Comparison of ENCODE assay signal across 10 mouse cellular contexts in genomic region chr7:62418346-62418745, GRCm38 (mm10). TPM values are rescaled to one million over a fixed set of nuclear protein-coding genes. Genes with fewer than 3 reads are reported as not detected.
DNase-seq lines count a peak whose midpoint lies in the region; ATAC-seq and TF ChIP-seq lines count a peak whose summit lies in the region.
"Had no signal": no experiment of that assay in that cellular context is flagged by ENCODE, and none has a peak within 500 bp of the region (broad histone marks: within the 10 kb centered on the region; RNA-seq: fewer than 3 reads in every experiment).

No protein-coding gene starts in this region.

- no peak overlapping the region for H3K9ac ChIP-seq in heart, embryonic 15.5 days
- H3K9ac ChIP-seq in hindbrain, embryonic 11.5 days (ENCODE audit: low read depth, low read length) = peak overlapping the region; percentile 80
- peak overlapping the region; percentile 54; the same call in 1 of the 2 replicates for H3K9ac ChIP-seq in midbrain, embryonic 15.5 days

- intact Hi-C loops in gastrocnemius, adult 2 months (cut with DNase I) = no loop called here

- peak overlapping the region; percentile 72; the same call in 1 of the 2 replicates for H3K4me2 ChIP-seq in heart, embryonic 15.5 days
- H3K4me2 ChIP-seq in hindbrain, embryonic 11.5 days (replicated peaks; ENCODE audit: low read depth, low read length) = peak overlapping the region; percentile 58
- peak overlapping the region; percentile 68 for H3K4me2 ChIP-seq in midbrain, embryonic 15.5 days

- no peak overlapping the region for H3K27ac ChIP-seq in heart, embryonic 15.5 days
- H3K27ac ChIP-seq in hindbrain, embryonic 11.5 days (ENCODE audit: low read depth, low read length) = peak overlapping the region; percentile 95
- H3K27ac ChIP-seq in midbrain, embryonic 15.5 days = peak overlapping the region; percentile 89
- no peak overlapping the region for H3K27ac ChIP-seq in gastrocnemius, adult 2 months
- H3K27ac ChIP-seq: macrophage had no signal

- no peak for ATAC-seq in heart, embryonic 15.5 days (replicated peaks; ENCODE audit: insufficient number of reproducible peaks, insufficient read depth, low FRiP score, low read depth)
- no peak for ATAC-seq in hindbrain, embryonic 11.5 days (ENCODE audit: low FRiP score)
- no peak for ATAC-seq in midbrain, embryonic 15.5 days (replicated peaks)

- H3K36me3 ChIP-seq in heart, embryonic 15.5 days = no peaks in the 10 kb centered on the region
- H3K36me3 ChIP-seq in hindbrain, embryonic 11.5 days (ENCODE audit: control insufficient read depth, insufficient read depth, low read length) = no peaks in the 10 kb centered on the region
- no peaks in the 10 kb centered on the region for H3K36me3 ChIP-seq in midbrain, embryonic 15.5 days (replicated peaks)

- H3K27me3 ChIP-seq in heart, embryonic 15.5 days = no peaks in the 10 kb centered on the region
- no peaks in the 10 kb centered on the region for H3K27me3 ChIP-seq in hindbrain, embryonic 11.5 days (ENCODE audit: control insufficient read depth, insufficient read depth, low read length)
- no peaks in the 10 kb centered on the region for H3K27me3 ChIP-seq in midbrain, embryonic 15.5 days (replicated peaks)

- no peaks in the 10 kb centered on the region; the same call in 1 of the 2 replicates for H3K9me3 ChIP-seq in heart, embryonic 15.5 days (replicated peaks)
- H3K9me3 ChIP-seq in hindbrain, embryonic 11.5 days (ENCODE audit: control insufficient read depth, low read length) = no peaks in the 10 kb centered on the region
- H3K9me3 ChIP-seq in midbrain, embryonic 15.5 days = 0 out of 2 replicates have a peak, but pooled peaks cover 2% of the 10 kb centered on the region

- H3K4me3 ChIP-seq in heart, embryonic 15.5 days = no peak overlapping the region
- H3K4me3 ChIP-seq in hindbrain, embryonic 11.5 days (ENCODE audit: low read depth, low read length) = peak overlapping the region; percentile 69
- peak overlapping the region; percentile 73 for H3K4me3 ChIP-seq in midbrain, embryonic 15.5 days
- no peak overlapping the region for H3K4me3 ChIP-seq in gastrocnemius, adult 2 months

- DNase-seq in heart, adult 9 months (ENCODE audit: low spot score in 2 of 2) = no peak
- DNase-seq in brain, embryonic 14.5 days (ENCODE audit: low read depth) = peak; percentile 61
- peak; percentile 21 for DNase-seq in hindbrain, embryonic 11.5 days (ENCODE audit: low spot score)
- DNase-seq in gastrocnemius, adult 2 months = no peak
- DNase-seq in thymus, postnatal 4 days = no peak
- no peak for DNase-seq in right cerebral cortex, adult 2 months (ENCODE audit: low spot score in 2 of 2)
- DNase-seq: kidney, adult 9 months had no signal

- WGBS in heart, embryonic 15.5 days = 78% methylated on average over 9 of the region's 9 CpGs
- 62% methylated on average over 9 of the region's 9 CpGs for WGBS in hindbrain, embryonic 11.5 days
- 43% methylated on average over 9 of the region's 9 CpGs for WGBS in midbrain, embryonic 15.5 days

- TF ChIP-seq POLR2A in brain, embryonic 14.5 days (IDR thresholded peaks at IDR 0.05; ENCODE audit: borderline replicate concordance, extremely low read depth, insufficient read depth, insufficient read length, poor library complexity, severe bottlenecking) = no peak

- H3K4me1 ChIP-seq in heart, embryonic 15.5 days (replicated peaks) = peaks cover 5% of the 10 kb centered on the region
- H3K4me1 ChIP-seq in hindbrain, embryonic 11.5 days (replicated peaks; ENCODE audit: control insufficient read depth, insufficient read depth, low read length) = no peaks in the 10 kb centered on the region
- H3K4me1 ChIP-seq in midbrain, embryonic 15.5 days = peaks cover 9% of the 10 kb centered on the region

- TF ChIP-seq CTCF in brain, embryonic 14.5 days (IDR thresholded peaks at IDR 0.05; ENCODE audit: borderline replicate concordance, extremely low read depth, insufficient read depth, insufficient read length) = no peak
- TF ChIP-seq CTCF in gastrocnemius, adult 2 months (IDR thresholded peaks at IDR 0.05) = no peak

RNA-seq across cellular contexts. Expression of gene Mkrn3, which starts 1.6 kb away (rescaled TPM):
- 2.5 and 3.2 TPM in 2 replicates for polyA plus RNA-seq in heart, embryonic 15.5 days (2015; fragmentation: Nextera tagmentation; extraction: Ambion mirVana)
- 17.2 and 23.3 TPM in 2 replicates for polyA plus RNA-seq in brain, embryonic 14.5 days (2012; rRNA removed)
- 16.6 and 17.5 TPM in 2 replicates for polyA plus RNA-seq in hindbrain, embryonic 11.5 days (2014; fragmentation: Nextera tagmentation; extraction: Ambion mirVana)
- polyA plus RNA-seq in midbrain, embryonic 15.5 days (2015; fragmentation: Nextera tagmentation; extraction: Ambion mirVana) = 24.6 and 24.8 TPM in 2 replicates
- total RNA-seq in gastrocnemius, adult 2 months (2021) = under 1 TPM; 0.15 to 0.25 TPM

RNA-seq across cellular contexts. Expression of gene Magel2, which starts 41.5 kb away (rescaled TPM):
- polyA plus RNA-seq in heart, embryonic 15.5 days (2015; fragmentation: Nextera tagmentation; extraction: Ambion mirVana) = 0.63 and 0.95 TPM in 2 replicates
- polyA plus RNA-seq in brain, embryonic 14.5 days (2012; rRNA removed) = 71.9 and 93.0 TPM in 2 replicates
- polyA plus RNA-seq in hindbrain, embryonic 11.5 days (2014; fragmentation: Nextera tagmentation; extraction: Ambion mirVana) = 9.5 and 11.3 TPM in 2 replicates
- 21.6 and 24.9 TPM in 2 replicates for polyA plus RNA-seq in midbrain, embryonic 15.5 days (2015; fragmentation: Nextera tagmentation; extraction: Ambion mirVana)
- not detected for total RNA-seq in gastrocnemius, adult 2 months (2021)
- polyA plus RNA-seq: macrophage had no signal

RNA-seq across cellular contexts. Expression of gene Peg12, which starts 46.0 kb away (rescaled TPM):
- 6.3 and 9.2 TPM in 2 replicates for polyA plus RNA-seq in heart, embryonic 15.5 days (2015; fragmentation: Nextera tagmentation; extraction: Ambion mirVana)
- polyA plus RNA-seq in brain, embryonic 14.5 days (2012; rRNA removed) = 9.0 and 10.1 TPM in 2 replicates
- 70.1 and 74.3 TPM in 2 replicates for polyA plus RNA-seq in hindbrain, embryonic 11.5 days (2014; fragmentation: Nextera tagmentation; extraction: Ambion mirVana)
- 9.8 and 11.5 TPM in 2 replicates for polyA plus RNA-seq in midbrain, embryonic 15.5 days (2015; fragmentation: Nextera tagmentation; extraction: Ambion mirVana)
- under 1 TPM; 0.38 to 0.64 TPM for total RNA-seq in gastrocnemius, adult 2 months (2021)

Comparison
In these comparisons a context has a peak if more than half of its experiments do, and no peak if none do; other contexts are left out.
1. H3K27ac ChIP-seq: peak in hindbrain, embryonic 11.5 days (single experiment) and midbrain, embryonic 15.5 days (single experiment); none in heart, embryonic 15.5 days (single experiment) and gastrocnemius, adult 2 months (single experiment).
2. H3K4me3 ChIP-seq: peak in hindbrain, embryonic 11.5 days (single experiment) and midbrain, embryonic 15.5 days (single experiment); none in heart, embryonic 15.5 days (single experiment) and gastrocnemius, adult 2 months (single experiment).
3. DNase-seq: peak in brain, embryonic 14.5 days (single experiment) and hindbrain, embryonic 11.5 days (single experiment); none in heart, adult 9 months (0 of 2), gastrocnemius, adult 2 months (single experiment), thymus, postnatal 4 days (single experiment) and right cerebral cortex, adult 2 months (0 of 2).
4. Peak in every context shown above with its lines, with median percentiles within 50 percentile points of each other: H3K4me2 ChIP-seq.